Mouse (Mus musculus) hindbrain, embryonic 14.5 days (tissue): ENCODE data around the gene Tldc1. TPM values are rescaled to one million over a fixed set of nuclear protein-coding genes. Genes with fewer than 3 reads are reported as not detected.

Source experiments
- ATAC-seq: fragments of 200-750 bp; cut with Nextera tagmentation; 2 replicates; pipeline ENCODE4 v1.8.0; 2017; ENCODE audit warnings: moderate number of reproducible peaks, mild to moderate bottlenecking, moderate TSS enrichment, moderate library complexity; ENCODE audit not compliant: low FRiP score
- DNase-seq: peaks from one replicate; pipeline ENCODE4 v3.0.0-alpha.2; 2015; ENCODE audit warnings: low spot score
- H3K27ac ChIP-seq: fragments of 300-500 bp; sonication (generic); 2 replicates; pipeline ENCODE4 v1.5.1; 2014; ENCODE audit warnings: mild to moderate bottlenecking, moderate library complexity
- H3K27me3 ChIP-seq: fragments of 300-500 bp; sonication (generic); 2 replicates; pipeline ENCODE4 v1.6.1; 2014; ENCODE audit warnings: mild to moderate bottlenecking, low read length, mixed read lengths; ENCODE audit not compliant: control insufficient read depth, insufficient read depth
- H3K36me3 ChIP-seq: fragments of 300-500 bp; sonication (generic); replicated peaks from 2 replicates; pipeline ENCODE4 v1.6.1; 2014; ENCODE audit not compliant: control insufficient read depth, insufficient read depth
- H3K4me1 ChIP-seq: fragments of 300-500 bp; sonication (generic); replicated peaks from 2 replicates; pipeline ENCODE4 v1.6.1; 2014; ENCODE audit warnings: antibody characterized with exemption, low read length, mixed read lengths; ENCODE audit not compliant: control insufficient read depth, insufficient read depth
- H3K4me2 ChIP-seq: fragments of 300-500 bp; sonication (generic); replicated peaks from 2 replicates; pipeline ENCODE4 v1.6.1; 2014; ENCODE audit warnings: mild to moderate bottlenecking, moderate library complexity
- H3K4me3 ChIP-seq: fragments of 300-500 bp; sonication (generic); replicated peaks from 2 replicates; pipeline ENCODE4 v1.5.1; 2014; ENCODE audit warnings: mild to moderate bottlenecking, low read length
- H3K9ac ChIP-seq: fragments of 300-500 bp; sonication (generic); 2 replicates; pipeline ENCODE4 v1.6.1; 2014
- H3K9me3 ChIP-seq: fragments of 300-500 bp; sonication (generic); 2 replicates; pipeline ENCODE4 v1.6.1; 2016; ENCODE audit warnings: low read length; ENCODE audit not compliant: control insufficient read depth
- whole genome bisulfite sequencing: fragments of 180-500 bp; shearing (Covaris S2); extraction: QIAGEN DNeasy Blood & Tissue Kit; methylation state at CpG from one replicate; pipeline ENCODE4 v1.1.7; 2014; 5-methylcytosine and 5-hydroxymethylcytosine counted together
- polyA plus RNA-seq: library from polyadenylated mRNA; unstranded; fragments of >200 nt; fragmentation: Nextera tagmentation; extraction: Ambion mirVana; gene quantifications from 2 replicates; pipeline ENCODE4 v1.2.1, GENCODE M21; 2014

Tldc1 gene
- polyA plus RNA-seq, 1 experiment from 2014 or later: 7.4 TPM

DNA sequence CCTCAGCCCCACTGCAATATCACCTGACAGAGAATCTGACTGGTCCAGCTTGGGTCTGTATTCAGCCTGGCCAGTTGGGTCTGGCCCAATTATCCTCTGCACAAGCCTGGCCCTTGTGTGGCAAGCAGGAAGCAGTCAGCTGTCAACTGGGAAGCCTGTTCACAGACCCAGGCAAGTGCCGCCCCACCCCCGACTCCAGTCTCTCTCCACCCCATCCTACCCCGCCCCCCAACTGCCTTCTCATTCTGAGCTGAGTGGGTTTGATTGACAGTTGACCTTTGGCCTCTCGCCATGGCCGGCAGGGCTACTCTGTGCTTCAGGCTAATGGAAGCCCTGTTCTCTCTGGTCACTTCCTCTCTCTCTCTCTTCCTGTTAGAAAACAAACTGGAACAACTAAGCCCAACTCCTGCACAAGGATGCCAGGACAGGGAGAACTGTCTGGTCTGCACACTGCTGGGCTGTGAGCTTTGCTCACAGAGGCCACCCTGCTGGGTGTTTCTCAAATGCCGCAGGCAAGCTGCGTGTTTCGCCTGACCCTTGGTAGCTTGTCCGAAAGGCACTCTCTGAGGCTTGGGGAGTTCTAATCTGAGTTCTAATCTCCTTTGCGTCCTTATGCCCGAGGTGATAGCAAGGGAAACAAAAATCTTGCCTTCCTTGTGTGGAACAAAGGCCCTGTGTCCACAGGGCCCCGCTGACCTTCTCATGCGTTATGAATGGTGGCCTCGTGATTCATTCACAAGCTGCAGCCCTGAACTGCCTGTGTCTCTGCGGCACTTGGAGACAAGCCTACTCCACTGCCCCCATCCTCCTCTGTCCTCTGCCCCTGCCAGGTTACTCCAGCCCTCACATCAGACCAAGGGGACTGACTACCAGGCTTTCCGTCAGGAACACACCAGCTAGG is 13.8 kb upstream of the Tldc1 start:
- DNase-seq (no peak), ATAC-seq (peak; percentile 66; the same call in 1 of the 2 replicates)
- peak overlapping the region; percentile 68 for H3K27ac ChIP-seq
- H3K4me1 ChIP-seq: peaks cover 8% of the 10 kb centered on the region; the same call in 1 of the 2 replicates
- no peak overlapping the region for H3K4me2 ChIP-seq
- H3K9ac ChIP-seq: no peak overlapping the region
- no peak overlapping the region for H3K4me3 ChIP-seq
- H3K36me3 ChIP-seq: no peaks in the 10 kb centered on the region
- no peaks in the 10 kb centered on the region for H3K27me3 ChIP-seq
- H3K9me3 ChIP-seq: no peaks in the 10 kb centered on the region
- WGBS: 9% methylated on average over 16 of the region's 16 CpGs

DNA sequence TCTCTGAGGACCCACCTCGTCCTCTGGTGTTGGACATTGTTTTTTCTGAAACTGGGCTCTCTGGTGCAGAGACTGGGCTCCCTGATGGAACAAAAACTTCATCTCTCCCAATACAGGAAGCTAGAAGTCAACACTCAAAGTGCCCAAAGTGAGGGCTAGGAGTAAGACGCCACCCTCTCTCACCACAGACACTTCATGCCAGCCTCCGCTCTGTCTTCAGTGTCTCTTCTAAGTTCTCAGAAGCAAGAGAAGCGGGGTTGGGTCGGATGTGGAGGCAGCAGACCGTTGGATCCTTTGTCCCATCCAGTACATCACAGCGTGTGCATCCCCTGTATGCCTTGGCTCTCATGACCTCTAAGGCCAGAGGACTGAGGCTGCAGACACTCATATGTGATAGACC is 11.4 kb upstream of the Tldc1 start:
- DNase-seq (no peak), ATAC-seq (no peak)
- Histone ChIP-seq H3K27me3 (no peaks in the 10 kb centered on the region), H3K9me3 (no peaks in the 10 kb centered on the region), H3K9ac (no peak overlapping the region), H3K4me2 (no peak overlapping the region), H3K36me3 (no peaks in the 10 kb centered on the region), H3K27ac (no peak overlapping the region), H3K4me1 (peaks cover 18% of the 10 kb centered on the region), H3K4me3 (no peak overlapping the region)
- 78% methylated on average over 7 of the region's 7 CpGs for WGBS

DNA sequence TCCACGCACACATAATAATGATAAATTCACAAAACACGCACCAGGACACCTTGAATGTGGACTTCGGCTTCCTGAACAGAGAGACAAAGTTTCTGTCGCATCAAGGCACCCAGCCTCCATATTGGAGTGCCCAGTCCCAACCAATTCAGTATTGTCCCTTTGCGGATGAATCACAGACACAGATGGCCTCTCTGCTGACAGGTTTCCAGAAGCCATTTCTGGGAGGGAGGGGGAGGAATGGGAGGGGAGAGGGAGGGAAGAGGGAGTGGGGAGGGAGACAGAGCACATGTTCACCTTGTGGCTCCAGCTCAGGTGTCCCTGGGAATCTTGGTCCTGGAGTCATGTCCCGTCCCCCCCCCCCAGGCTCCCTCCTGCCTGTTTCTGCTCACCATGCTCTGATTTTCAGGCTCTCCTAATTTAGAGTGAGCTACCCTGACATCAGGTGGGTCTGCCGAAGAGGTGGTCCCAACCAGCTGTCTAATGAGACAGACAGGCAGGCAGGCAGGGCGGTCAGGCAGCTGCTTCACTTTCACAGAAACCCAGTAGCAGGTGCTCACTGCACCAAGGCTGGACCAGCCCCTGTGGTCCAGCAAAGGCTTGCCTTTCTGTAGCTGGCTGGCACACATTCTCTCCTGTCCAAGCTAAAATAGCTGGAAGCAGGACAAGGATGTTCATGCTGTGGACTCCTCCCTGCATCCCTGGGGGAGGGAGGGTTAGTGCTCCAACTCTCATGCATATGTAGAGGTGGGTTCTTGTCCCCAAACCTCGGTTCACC is 10.6 kb upstream of the Tldc1 start:
- H3K9ac ChIP-seq: no peak overlapping the region
- no peak for ATAC-seq
- DNase-seq: no peak

DNA sequence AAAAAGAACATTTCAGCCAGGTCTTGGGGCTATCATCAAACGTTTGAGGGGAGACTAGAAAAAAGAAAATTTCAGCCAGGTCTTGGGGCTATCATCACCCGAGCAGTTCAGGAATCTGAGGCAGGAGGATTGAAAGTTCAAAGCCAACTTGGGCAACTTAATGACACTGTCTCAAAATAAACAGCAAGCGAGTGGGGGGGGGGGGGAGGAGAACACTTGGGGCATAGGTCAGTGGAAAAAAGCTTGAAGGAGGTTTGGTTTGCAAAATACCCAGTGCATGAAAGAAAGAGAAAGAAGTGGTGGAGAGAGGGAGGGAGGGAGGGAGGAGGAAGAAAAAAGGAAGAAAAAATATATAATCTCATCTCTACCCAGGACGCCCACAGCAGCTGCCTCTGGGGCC is 9.1 kb upstream of the Tldc1 start:
- Histone ChIP-seq H3K27me3 (no peaks in the 10 kb centered on the region), H3K9ac (no peak overlapping the region), H3K9me3 (no peaks in the 10 kb centered on the region), H3K4me1 (peaks cover 18% of the 10 kb centered on the region), H3K4me3 (no peak overlapping the region), H3K4me2 (no peak overlapping the region), H3K36me3 (no peaks in the 10 kb centered on the region), H3K27ac (no peak overlapping the region)
- WGBS: 55% methylated on average over 4 of the region's 4 CpGs
- ATAC-seq (no peak), DNase-seq (no peak)

More for the DNA sequence above, 10.6 kb upstream of the Tldc1 start:
- H3K4me1 ChIP-seq: peaks cover 18% of the 10 kb centered on the region
- no peaks in the 10 kb centered on the region for H3K9me3 ChIP-seq
- no peak overlapping the region for H3K27ac ChIP-seq
- no peaks in the 10 kb centered on the region for H3K36me3 ChIP-seq
- H3K27me3 ChIP-seq: no peaks in the 10 kb centered on the region
- H3K4me3 ChIP-seq: no peak overlapping the region
- WGBS: 66% methylated on average over 9 of the region's 9 CpGs
- H3K4me2 ChIP-seq: no peak overlapping the region

DNA sequence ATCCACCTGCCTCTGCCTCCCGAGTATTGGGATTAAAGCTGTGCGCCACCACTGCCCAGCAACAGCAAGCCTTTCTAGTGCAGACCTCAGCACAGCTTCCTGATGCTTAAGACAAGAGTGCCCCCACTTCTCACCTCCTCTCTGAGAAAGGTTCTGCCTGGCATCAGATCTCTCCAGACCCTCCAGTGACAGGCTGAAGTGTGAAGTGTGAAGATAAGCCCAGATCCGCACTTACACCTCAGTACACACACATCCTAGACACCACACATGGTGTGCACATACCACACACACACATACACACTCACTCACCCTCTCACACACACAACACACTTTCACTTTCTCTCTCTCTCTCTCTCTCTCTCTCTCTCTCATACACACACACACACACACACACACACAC is 8.7 kb upstream of the Tldc1 start:
- no peak for DNase-seq
- Histone ChIP-seq H3K4me2 (no peak overlapping the region), H3K36me3 (no peaks in the 10 kb centered on the region), H3K27ac (no peak overlapping the region), H3K4me1 (peaks cover 14% of the 10 kb centered on the region), H3K9ac (no peak overlapping the region), H3K9me3 (no peaks in the 10 kb centered on the region), H3K27me3 (no peaks in the 10 kb centered on the region), H3K4me3 (no peak overlapping the region)
- no peak for ATAC-seq
- WGBS: 85% methylated on average over 3 of the region's 3 CpGs

DNA sequence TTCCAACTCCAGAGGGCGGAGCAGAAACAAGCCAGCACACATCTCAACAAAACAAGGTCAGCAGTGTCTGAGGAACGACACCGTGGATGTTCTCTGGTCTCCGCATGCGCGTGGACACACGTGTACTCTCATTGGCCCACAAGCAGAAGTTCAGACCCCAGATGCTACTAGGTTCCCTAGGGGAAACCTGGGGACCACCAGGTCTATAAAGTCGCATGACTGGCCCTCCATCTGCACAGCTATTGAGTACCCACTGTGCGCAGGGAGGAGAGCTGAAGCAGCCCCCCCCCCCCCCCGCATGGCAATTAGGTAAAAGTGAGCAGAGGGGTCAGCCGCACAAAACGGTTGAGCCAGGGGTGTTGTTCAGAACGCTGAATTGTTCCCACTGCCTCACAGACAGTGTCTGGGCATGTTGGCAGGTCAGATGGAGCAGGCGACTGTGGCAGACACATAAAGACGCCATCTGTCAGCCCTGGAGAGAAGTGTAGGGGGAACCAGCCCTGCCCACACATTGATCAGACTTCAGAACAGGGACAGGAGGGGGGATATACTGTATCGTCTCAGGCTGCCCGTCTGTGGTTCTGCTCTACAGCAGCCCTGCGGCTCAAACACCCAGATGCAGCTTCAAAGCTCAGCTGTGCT is 7.7 kb upstream of the Tldc1 start:
- peak overlapping the region; percentile 20; the same call in 1 of the 2 replicates for H3K9ac ChIP-seq
- H3K4me2 ChIP-seq: no peak overlapping the region
- DNase-seq: peak; percentile 43
- no peaks in the 10 kb centered on the region for H3K9me3 ChIP-seq
- no peaks in the 10 kb centered on the region for H3K36me3 ChIP-seq
- whole genome bisulfite sequencing: 22% methylated on average over 18 of the region's 18 CpGs
- no peaks in the 10 kb centered on the region for H3K27me3 ChIP-seq
- peak; percentile 27; the same call in 1 of the 2 replicates for ATAC-seq
- H3K4me1 ChIP-seq: peaks cover 14% of the 10 kb centered on the region
- H3K4me3 ChIP-seq: no peak overlapping the region
- no peak overlapping the region for H3K27ac ChIP-seq

DNA sequence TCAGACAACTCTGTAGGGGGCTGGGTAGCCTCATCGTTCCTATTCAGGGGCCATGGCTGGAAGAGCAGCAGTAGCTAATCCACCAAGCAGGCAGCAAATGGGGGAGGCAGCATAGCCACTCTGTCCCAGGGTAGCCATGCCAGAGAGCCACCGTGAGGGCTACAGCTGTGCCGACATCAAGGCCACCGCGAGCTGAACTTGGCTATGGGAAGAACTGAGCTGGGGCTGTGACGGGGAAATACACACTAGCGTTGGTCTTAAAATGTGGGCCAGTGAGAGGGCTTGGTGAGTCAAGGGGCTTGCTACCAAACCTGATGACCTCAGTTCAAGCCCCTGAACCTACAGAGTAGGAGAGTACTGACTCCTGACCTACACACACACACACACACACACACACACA is 6.5 kb upstream of the Tldc1 start:
- H3K36me3 ChIP-seq: no peaks in the 10 kb centered on the region
- ATAC-seq: no peak
- H3K4me1 ChIP-seq: peaks cover 14% of the 10 kb centered on the region
- H3K4me3 ChIP-seq: no peak overlapping the region
- H3K27me3 ChIP-seq: no peaks in the 10 kb centered on the region
- no peaks in the 10 kb centered on the region for H3K9me3 ChIP-seq
- no peak overlapping the region for H3K27ac ChIP-seq
- H3K4me2 ChIP-seq: no peak overlapping the region
- no peak for DNase-seq
- WGBS: 58% methylated on average over 7 of the region's 7 CpGs
- H3K9ac ChIP-seq: no peak overlapping the region

DNA sequence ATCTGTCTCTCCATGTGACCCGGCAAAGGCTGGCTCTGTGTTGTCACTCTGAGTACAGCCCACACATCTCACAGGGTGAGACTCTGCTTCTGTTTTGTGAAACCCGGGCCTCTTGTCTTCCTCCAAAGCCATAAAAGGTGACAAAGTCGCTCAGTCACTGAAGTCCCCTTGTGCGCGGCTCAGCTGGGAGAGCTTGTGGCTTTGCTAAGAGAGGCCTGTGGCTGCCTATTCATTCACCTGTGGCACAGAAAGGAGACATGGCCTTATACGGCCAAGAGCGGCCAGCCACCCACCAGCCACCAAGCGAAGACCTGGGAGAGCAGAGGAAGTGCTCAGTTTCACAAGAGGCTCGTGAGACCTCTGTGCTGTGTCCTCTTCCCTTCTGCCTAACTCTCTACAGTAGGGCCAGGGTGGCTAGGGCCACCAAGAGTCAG is 5.9 kb upstream of the Tldc1 start:
- no peak overlapping the region for H3K4me2 ChIP-seq
- peaks cover 14% of the 10 kb centered on the region for H3K4me1 ChIP-seq
- ATAC-seq (no peak), DNase-seq (no peak)
- no peak overlapping the region for H3K4me3 ChIP-seq
- no peaks in the 10 kb centered on the region for H3K27me3 ChIP-seq
- no peaks in the 10 kb centered on the region for H3K9me3 ChIP-seq
- 53% methylated on average over 9 of the region's 9 CpGs for WGBS
- H3K9ac ChIP-seq: no peak overlapping the region
- H3K36me3 ChIP-seq: no peaks in the 10 kb centered on the region
- no peak overlapping the region for H3K27ac ChIP-seq

DNA sequence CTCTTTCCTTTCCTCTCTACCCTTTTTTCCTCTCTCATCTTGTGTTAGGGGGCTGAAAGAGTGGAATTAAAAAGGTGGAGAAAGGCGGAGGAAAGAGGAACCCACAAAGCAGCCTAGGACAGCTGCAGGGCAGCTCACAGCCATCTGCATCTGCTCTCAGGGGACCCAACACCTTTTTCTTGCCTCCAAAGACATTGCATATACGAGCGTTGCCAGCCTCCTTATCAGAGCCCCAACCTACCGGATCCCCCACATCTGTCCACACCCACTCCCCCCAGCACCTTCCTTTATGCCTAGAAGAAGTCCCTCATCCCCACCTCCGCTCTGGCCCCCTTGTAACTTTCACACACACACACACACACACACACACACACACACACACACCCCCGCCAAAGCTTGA is 5.4 kb upstream of the Tldc1 start:
- Histone ChIP-seq H3K27ac (no peak overlapping the region), H3K4me1 (peaks cover 15% of the 10 kb centered on the region), H3K9me3 (no peaks in the 10 kb centered on the region), H3K27me3 (no peaks in the 10 kb centered on the region), H3K4me3 (no peak overlapping the region), H3K9ac (no peak overlapping the region), H3K36me3 (no peaks in the 10 kb centered on the region), H3K4me2 (no peak overlapping the region)
- 72% methylated on average over 6 of the region's 6 CpGs for WGBS
- ATAC-seq (no peak), DNase-seq (no peak)
